Mouse (Mus musculus) kidney, adult 2 months (tissue): ENCODE measurements around the gene Nol3.

Experiments used
- CTCF ChIP-seq: fragments of 200-500 bp; conservative IDR thresholded peaks from 2 replicates; pipeline ENCODE4 v1.5.1; 2011; ENCODE audit warnings: low read depth, mild to moderate bottlenecking, control low read depth, low read length, moderate library complexity, mixed read lengths; ENCODE audit not compliant: insufficient read depth, insufficient read length
- POLR2A ChIP-seq: fragments of 200-500 bp; IDR thresholded peaks from one replicate; pipeline ENCODE4 v1.6.1; 2011; ENCODE audit warnings: low read depth, low read length, control low read depth

DNA sequence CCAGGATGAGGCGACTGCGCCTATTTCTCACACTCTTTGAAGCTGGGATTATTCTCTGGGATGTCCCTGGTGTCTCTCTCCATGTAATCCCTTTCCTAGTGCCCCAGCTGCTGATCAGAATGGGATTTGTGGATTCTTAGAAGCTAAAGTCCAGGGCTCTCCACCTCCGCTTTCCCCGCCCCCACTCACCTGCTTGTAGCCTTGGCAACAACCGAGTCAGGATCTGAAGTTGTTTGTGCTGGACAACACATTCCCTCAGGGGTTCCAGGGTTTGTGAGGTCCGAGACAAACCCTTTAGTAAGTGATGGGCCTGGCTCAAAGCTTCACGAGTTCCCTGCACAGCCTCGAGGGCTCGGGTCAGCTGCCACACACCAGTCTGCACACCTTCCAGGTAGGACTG, 18.8 kb downstream of the Nol3 start:
- no peak for TF ChIP-seq POLR2A
- TF ChIP-seq CTCF = no peak
